Mouse (Mus musculus): ENCODE measurements around the gene Gm30191.

The Gm30191 gene

GRCm38 (mm10) chr4:134246719-134247258 is at the start of gene Gm30191:
TSS of gene Gm30191 (plus strand) at chr4:134246935.
- DNase-seq: peak; percentile 63 to 70

GRCm38 (mm10) chr4:134199371-134199770 is 47.4 kb upstream of the Gm30191 start:
- DNase-seq: no peak

- no peak for DNase-seq
Observed at GRCm38 (mm10) chr4:134202904-134203303, 43.8 kb upstream of the Gm30191 start, which contains the start of gene Gm7534. TSS of gene Gm7534 (minus strand) at chr4:134203004.

DNA sequence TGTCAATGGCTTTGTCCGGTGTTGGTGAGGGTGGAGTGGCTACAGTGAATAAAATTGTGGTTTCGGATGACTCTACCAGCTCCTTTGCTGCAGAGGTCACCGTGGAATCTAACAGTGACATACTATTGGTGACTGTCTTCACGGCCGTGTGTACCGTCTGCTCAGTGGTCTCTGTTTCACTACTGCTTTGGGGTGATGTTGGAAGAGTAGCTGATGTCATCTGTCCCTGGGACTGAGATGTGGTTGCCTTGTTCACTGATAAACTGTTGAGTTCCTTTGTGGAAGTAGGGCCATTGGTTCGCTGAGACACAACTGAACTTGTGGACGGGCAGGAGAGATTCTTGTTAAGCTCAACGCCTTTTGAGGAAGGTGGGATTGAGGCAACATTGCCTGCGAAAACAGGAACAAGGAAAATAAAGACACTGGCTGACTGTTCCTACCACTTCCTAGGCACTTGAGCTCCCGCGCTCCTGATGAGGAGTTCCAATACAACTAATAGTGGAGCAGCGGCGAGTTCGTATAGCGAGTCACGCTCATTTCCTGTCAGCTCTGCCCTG is 43.3 kb upstream of the Gm30191 start:
- no peak for DNase-seq

DNA sequence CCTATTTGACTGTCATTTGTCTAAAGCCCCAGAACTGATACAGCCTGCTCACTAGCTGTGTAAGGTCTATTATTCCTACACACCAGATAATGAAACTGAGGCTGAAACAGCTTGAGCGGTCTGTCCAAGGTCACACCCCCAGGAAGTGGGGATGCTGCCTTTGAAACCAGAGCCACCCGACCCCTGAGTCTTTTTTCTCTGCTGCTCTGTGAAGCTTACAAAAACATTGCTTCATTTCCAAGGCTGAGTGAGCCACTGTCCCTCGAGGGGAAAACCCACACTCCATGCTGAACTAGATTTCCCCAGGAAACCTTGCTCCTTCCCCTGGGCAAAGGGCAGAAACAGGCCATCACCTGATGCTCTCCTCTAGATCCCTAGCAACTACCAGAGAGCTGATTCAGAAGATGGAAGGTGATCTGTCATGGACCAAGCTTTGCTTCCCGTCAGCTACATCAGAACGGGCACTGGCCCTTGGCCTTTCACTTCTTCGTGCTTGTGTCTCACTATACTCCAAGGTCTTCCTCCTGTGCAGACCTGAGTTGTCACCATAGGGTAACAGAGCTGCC is 40.2 kb upstream of the Gm30191 start:
- no peak for DNase-seq

GRCm38 (mm10) chr4:134222793-134223600 is 23.7 kb upstream of the Gm30191 start:
- no peak for DNase-seq

- peak in 1 of 2 experiments; percentile 16 for DNase-seq
Observed at GRCm38 (mm10) chr4:134227194-134227593, 19.5 kb upstream of the Gm30191 start, which contains the start of gene Catsper4. TSS of gene Catsper4 (minus strand) at chr4:134227383.

- DNase-seq: no peak
Observed at GRCm38 (mm10) chr4:134230431-134230830, 16.3 kb upstream of the Gm30191 start.

DNA sequence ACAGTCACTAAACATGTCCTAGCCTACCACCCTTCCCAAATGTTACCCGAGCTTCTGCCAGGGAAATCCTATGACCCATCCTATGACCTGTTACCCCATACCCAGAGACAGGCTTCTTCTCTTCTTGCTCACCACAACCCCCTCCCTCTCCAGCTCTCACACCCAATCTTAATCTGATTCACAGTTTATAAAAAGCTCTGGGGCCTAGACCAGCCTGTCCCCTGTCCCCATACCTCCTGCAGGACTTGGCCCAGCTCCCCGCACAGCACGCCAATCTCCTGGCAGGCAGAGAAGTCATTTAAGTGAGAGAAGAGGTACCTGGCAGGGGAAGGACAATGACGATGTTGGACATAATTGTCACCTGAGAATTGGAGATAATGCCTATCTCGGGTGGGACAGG is 11.9 kb upstream of the Gm30191 start:
- DNase-seq: peak in 1 of 2 experiments; percentile 10

DNA sequence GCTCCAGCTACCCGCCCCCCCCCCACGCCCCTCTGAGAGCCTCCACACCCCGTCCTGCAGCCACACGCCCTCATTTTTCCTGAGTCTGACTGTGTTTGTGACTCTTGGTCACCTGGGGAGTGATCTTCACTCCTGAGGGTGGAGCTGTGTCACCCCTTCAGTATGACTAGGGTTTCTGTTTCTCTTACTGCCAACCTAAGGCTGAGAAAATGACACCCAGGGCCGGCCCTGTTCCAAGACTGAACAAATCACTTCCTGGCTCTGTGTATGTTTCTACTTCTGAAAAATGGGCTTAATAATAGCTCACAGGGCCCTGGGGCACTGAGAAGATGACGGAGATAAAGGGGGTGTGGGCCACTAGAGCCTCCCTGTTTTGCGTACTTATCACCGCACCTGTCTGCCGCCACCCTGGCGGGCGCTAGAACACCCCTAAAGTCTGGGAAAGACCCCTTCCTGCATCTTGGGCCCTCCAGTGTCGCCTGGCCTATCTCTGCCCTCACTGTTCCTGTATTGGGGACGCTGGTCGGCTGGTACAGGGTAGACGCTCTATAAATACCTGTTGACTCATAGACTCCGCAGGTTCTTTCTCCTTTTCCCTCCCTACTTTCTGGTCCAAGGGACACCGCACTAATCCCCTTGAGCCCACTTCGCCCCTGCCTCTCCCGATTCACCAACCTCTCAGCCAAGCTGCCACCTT is 9.0 kb upstream of the Gm30191 start:
- no peak for DNase-seq

DNA sequence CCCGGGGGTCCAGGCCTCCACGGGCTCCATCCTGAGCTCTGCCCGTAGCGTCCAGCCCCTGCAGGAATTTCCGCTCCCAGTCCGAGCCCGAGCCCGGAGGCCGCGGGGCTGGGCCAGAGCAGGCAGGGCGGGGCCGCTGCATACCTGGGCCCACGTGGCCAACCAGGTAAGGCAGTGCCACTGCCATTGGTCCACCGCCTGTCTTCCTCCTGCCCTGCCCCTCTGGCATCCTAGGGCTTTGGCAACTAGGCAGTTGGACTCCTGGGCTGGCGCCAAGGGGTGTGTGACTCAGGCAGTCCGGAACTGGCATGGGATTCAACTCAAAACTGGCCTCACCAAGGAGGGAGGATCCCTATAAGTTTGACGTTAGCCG is 8.5 kb upstream of the Gm30191 start, which contains the start of gene Cnksr1:
Gene Cnksr1, minus strand, starts transcription at position 121 of the 373 bp plus-strand sequence.
- DNase-seq: peak; percentile 80 to 83

DNA sequence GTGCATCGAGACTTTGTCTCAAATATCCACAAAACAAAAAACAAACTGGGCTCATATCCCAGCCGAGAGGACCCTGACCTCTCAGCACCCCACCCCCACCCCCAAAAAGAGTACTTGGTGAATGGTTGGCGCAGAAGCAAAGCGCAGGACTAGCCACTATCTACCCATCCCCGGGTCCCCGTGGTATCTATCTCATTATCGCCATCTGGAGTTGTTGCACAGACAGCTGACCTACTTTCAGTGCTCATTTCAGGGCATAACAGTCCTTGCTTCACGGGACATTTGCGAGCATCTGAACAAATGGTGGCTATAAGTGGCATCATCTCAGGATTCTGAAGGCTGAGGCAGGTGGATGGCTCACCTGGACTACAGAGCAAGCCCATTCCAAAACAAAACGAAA is 8.0 kb upstream of the Gm30191 start:
- peak in 1 of 2 experiments; percentile 37 for DNase-seq

DNA sequence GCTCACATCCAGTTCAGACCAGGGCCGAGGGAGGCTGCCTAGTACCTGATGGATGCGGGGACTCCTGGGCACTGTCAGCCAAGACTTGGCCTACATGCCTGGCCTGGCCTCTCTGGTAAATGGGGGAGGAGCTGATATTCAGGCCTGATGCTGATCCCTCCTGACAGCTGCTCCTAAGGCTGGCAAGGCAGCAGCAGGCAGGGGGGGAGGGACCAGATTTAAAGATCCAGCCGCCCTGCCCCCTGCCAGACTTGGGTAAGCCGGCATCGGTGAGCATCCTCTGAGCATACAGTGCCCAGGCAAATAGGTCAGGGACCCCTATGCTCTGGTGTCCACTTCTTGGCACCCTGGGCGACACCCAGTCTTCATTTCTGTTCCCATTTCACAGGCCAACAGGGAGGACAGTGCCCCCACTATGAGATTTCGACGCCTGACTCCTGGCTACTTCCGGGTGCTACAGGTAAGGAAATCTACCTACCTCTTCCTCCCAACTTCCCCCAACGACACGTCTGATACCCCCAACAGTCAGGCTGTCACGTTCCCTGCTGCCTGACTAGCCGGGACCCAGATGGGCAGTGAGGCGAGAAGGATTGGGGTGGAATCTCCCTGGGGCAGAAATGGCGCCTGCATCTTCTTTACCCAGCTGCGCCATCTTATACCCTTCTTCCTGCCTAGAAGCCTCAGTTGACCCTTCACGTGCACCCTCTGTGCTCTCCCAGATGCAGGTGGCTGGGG is 3.1 kb upstream of the Gm30191 start, which contains the start of gene E130218I03Rik:
Gene E130218I03Rik, plus strand, starts transcription at position 147 of the 735 bp plus-strand sequence.
- peak; percentile 67 to 79 for DNase-seq

DNA sequence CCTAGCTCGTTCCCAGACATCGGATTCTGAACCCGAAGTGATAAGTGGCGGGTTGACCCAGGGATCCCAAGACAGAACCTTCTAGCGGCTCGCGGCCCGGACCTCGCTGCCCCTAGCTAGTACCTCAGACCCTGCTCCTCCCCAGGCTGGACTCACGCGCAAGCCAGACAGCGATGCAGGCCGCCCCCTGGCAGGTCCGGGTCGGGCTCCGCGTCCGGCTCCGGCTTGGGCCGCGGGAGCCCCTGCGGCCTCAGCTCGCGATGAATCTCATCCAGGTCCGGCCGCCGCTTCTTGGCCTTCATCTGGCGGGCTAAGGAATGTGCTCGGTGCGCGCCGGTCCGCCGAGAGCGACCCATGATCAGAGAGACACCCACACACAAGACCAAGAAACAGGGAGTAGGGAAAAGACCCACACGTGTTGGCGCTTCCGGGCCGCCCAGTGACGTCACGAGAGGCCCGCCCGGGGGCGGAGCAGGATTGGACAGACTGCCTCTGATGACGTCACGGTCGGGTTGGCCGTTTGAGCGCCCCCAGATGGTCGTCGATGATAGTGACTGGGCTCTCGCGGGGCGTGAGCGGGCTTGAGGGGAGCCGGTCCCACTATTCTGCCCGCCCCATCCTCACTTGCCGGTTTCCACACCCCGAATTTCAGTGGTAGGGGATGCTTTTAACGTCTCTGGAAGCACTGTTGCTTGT is 1.4 kb upstream of the Gm30191 start, which contains the start of gene Zfp593:
Gene Zfp593, minus strand, starts transcription at position 445 of the 696 bp plus-strand sequence.
- DNase-seq: peak; percentile 98 to 99

GRCm38 (mm10) chr4:134246256-134246655 is 479 bp upstream of the Gm30191 start:
- DNase-seq: peak; percentile 59 to 73

- peak; percentile 79 to 82 for DNase-seq
Observed at GRCm38 (mm10) chr4:134249651-134250050, 2.9 kb downstream of the Gm30191 start.

- peak in 1 of 2 experiments; percentile 12 for DNase-seq
Observed at GRCm38 (mm10) chr4:134250116-134250929, 3.6 kb downstream of the Gm30191 start.

- peak in 1 of 2 experiments; percentile 24 for DNase-seq
Observed at GRCm38 (mm10) chr4:134250930-134251240, 4.2 kb downstream of the Gm30191 start.

- DNase-seq: peak; percentile 64 to 67
Observed at GRCm38 (mm10) chr4:134251241-134252130, 4.8 kb downstream of the Gm30191 start.
